Mouse (Mus musculus) spleen, embryonic (tissue): ENCODE measurements around the gene Slc35b1.

Experiments
- CTCF ChIA-PET: fragments of 350-600 bp; sonication (Branson Sonifier 250); formaldehyde crosslinking; loops from one replicate; lab custom pipeline; 2022; lab: Charles Lee

Gene Slc35b1

DNA sequence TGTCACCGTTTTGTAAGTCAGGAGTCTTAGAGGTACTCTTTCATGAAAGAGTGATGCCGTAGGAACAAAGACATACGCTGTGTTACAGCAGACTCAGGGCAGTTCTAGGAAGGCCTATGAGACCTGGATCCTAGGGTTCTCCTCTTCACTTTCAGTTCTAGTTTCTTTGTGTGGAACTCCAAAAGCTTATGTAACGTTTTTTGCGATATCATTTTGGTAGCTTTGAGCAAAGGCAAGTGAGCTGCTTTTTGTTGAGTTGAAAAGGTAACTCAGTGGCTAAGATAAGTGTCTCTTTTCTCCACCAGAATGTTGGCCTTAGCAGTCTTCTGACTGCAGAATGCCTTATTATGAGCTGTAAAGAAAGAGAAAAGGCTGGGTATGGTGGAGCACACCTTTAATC is 32.8 kb downstream of the Slc35b1 start:
- CTCF ChIA-PET = no interaction called here

DNA sequence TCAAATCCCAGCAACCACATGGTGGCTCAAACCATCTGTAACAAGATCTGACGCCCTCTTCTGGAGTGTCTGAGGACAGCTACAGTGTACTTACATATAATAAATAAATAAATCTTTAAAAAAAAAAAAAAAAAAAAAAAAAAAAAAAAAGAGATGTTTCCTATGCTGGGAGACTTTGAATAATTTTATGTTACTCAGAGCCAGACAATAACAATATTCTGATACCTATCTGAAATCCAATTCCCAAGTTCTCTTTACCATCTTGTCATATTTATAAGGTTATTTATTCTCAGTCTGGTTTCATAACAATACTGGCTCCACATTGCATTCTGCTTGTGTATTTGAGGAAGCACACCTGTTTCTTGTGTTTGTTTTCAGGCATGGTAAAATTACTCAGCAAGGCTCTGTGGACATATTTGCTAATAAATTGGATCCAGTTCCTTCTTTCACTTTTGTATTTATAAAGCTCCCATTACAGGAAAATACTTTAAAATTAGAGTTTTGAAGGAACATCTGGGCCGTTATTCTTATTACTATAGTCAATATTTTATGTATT is 36.5 kb downstream of the Slc35b1 start:
- CTCF ChIA-PET = no interaction called here

DNA sequence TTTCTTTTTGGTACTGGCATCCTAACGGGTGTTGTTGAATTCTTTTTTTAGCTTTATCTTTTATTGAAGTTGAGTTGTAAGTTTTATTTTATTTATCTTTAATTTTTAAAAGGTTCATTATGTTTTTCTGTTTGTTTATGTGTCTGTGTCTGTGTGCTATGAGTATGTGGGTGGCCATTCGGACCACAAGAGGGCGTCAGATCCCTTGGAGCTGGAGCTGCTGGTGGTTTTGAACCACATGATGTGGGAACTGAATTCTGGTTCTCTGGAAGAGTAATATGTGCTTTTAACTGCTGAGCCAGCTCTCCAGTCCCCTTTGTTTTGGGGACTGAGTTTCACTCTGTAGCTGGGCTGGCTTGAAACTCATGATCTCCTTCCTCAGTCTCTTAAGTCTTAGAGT is 39.0 kb downstream of the Slc35b1 start:
- CTCF ChIA-PET = interaction anchor here (0.5 kb wide), 1 partner anchor 94 kb away, joined by 7 read pairs; no protein-coding TSS in a partner anchor

DNA sequence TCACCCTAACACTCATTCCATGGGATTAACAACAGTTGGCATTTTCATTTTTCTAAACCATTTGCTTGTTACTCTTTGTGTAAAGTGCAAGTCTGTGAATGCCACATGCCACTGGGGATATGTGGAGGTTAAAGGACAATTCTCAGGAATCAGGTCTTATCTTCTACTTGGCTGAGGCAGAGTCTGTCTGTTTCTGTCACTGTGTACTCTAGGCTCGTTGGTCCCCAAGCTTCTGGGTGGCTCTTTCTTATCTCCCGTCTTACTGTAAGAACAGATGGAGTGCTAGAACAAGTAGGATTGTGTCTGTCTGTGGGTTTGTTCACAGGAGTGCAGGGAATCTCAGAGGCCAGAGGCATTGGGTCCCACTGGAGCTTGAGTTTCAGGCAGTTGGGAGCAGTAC is 46.9 kb downstream of the Slc35b1 start:
- CTCF ChIA-PET = no interaction called here

DNA sequence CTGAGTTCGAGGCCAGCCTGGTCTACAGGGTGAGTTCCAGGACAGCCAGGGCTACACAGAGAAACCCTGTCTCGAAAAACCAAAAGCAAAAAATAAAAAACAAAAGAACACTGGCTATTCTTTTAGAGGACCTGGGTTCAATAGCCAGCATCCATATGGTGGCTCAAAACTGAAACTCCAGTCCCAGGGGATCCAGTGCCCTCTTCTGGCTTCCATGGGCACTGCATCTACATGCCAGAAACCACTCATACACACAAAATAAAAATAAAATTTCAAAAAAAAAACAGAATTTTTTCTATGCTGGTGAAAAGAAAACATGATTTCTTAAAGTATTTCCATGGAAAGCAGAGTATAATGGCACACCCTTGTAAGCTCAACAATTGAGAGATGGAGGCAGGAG is 47.7 kb downstream of the Slc35b1 start:
- CTCF ChIA-PET = interaction anchor here (0.7 kb wide), 1 partner anchor 54 kb away, joined by 5 read pairs; no protein-coding TSS in a partner anchor
